Mouse (Mus musculus): ENCODE results near the gene 9230104L09Rik. TPM values are rescaled to one million over a fixed set of nuclear protein-coding genes. Genes with fewer than 3 reads are reported as not detected.

9230104L09Rik gene
- polyA plus RNA-seq (2017; shearing (Covaris generic)): not detected

DNA sequence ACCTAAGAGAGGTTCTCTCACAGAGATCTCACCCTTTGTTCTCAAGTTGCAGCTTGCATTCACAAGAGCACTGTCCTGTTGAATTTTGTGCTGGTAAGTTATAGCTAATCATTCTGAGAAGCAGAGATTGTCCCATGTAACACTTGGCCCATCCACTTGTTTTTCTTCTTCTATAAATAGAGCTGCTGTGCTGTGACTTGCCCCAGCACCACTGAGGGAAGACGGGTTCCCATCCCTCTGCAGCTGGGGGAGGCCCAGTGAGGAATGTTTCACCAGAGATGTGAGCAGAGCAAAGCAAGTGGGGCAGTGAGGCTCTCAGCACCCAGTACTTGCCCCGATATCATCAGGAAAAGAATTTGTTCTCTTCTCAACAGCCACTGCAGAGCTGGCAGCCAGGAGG lies at the start of gene 9230104L09Rik:
TSS of gene 9230104L09Rik (minus strand) at position 73 of the 400 bp plus-strand sequence.

DNA sequence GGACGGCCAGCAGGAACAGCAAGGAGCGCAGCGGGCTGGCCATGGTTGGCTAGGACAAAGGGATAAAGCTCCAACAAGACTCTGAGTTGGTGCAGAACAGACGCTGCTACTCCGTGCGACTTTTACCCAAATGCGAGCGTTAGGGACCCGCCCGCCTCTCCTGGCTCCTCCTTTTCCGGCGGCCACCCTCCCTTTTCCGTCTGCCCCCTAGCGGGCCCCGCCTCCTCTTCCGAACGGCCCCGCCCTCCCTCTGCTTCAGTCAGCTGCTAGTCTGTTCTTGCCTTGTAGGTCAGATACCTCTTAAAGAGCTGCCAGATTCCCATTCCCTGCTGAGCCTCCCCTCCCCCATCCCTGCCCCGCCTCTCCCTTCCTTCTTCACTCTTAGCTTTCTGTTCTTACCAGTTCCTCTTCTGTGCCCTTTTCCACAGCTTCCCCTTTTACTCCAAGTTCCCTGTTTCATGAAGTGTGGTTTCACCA lies 10.5 kb upstream of the 9230104L09Rik start, which contains the start of gene Cst3:
TSS of gene Cst3 (minus strand) at position 358 of the 477 bp plus-strand sequence.

DNA sequence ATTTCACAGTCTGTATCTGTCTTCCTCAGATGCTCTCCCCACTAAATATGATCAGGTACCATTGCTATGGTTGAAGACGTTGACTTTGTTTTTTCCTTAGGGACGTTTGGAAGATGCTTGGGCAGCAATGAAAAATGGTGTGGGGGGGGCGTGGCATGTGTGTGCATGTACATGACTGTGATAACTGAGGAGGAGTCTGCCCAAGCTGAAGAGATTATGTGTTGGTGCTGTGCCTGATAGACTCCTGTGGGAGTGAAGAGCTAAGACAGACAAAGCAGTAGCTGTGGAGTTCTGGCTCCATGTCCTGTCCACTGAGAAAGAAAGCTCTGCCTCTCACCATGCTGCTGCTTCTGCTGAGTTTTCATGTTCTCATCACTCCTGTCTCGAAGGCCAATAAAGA lies 29.9 kb downstream of the 9230104L09Rik start, which contains the start of gene Cst9:
TSS of gene Cst9 (plus strand) at position 236 of the 400 bp plus-strand sequence.

DNA sequence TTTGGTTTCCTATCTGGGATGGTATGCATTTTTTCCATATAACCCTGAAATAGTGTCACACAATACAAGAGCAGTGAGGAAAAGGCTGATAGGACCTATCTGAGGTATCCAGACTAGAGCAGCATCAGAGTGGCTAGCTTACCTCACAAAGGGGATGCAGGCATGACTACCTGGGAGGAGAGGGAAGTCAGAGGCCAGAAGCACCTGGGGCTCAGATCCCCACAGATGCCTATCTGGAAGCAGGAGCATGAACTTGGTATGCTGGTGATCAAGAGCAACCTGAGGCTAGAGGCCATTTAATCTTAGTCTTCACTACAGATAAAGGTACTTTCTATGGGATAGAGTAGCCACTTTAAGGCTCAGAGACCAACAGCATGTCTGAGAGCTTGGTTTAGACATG lies 44.9 kb downstream of the 9230104L09Rik start, which contains the start of gene Cst13:
TSS of gene Cst13 (plus strand) at position 173 of the 400 bp plus-strand sequence.

DNA sequence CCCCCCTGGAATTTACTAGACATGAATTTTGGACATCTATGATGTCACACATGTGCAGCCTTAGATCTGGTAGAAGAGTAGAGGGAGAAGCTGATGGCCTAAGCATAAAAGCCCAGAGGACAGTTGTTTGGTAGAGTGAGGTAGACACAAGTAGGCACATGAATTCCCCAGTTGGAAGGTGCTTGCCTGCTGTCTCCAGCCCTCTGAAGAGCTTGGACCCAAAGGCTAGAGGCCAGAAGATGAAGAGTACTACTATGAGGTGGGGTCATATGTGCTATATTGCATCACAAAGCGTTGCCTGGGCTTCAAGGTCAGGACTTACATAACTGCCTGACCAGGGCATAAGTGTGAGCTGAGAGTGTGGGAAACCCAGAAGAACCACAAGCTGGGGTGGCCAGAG lies 66.4 kb downstream of the 9230104L09Rik start, which contains the start of gene Cst8:
TSS of gene Cst8 (plus strand) at position 301 of the 400 bp plus-strand sequence.

Other genes starting within 250 kb of the 9230104L09Rik start
- gene Nxt1, start 192.4 kb downstream of the 9230104L09Rik start, polyA plus RNA-seq (2017; shearing (Covaris generic)): 10 to 100 TPM; 57.3 to 68.5 TPM
- gene Gzf1, start 184.0 kb downstream of the 9230104L09Rik start, polyA plus RNA-seq (2017; shearing (Covaris generic)): 10 to 100 TPM; 13.1 to 13.5 TPM
- gene Napb, start 132.6 kb downstream of the 9230104L09Rik start, polyA plus RNA-seq (2017; shearing (Covaris generic)): 1 to 10 TPM; 1.4 to 4.3 TPM
- gene Cstl1, start 114.7 kb downstream of the 9230104L09Rik start, polyA plus RNA-seq (2017; shearing (Covaris generic)): not detected
- gene Cst11, start 93.5 kb downstream of the 9230104L09Rik start, polyA plus RNA-seq (2017; shearing (Covaris generic)): under 1 TPM in 1 of 2 experiments, not detected in 1; 0.27 TPM
- not detected for gene 8030411F24Rik, start 83.0 kb downstream of the 9230104L09Rik start, polyA plus RNA-seq (2017; shearing (Covaris generic))
- gene Cst12, start 75.7 kb downstream of the 9230104L09Rik start, polyA plus RNA-seq (2017; shearing (Covaris generic)): under 1 TPM in 1 of 2 experiments, not detected in 1; 0.34 TPM
- under 1 TPM in 1 of 2 experiments, not detected in 1; 0.62 TPM for gene Cst8, start 66.3 kb downstream of the 9230104L09Rik start, polyA plus RNA-seq (2017; shearing (Covaris generic))
- gene Cst13, start 45.0 kb downstream of the 9230104L09Rik start, polyA plus RNA-seq (2017; shearing (Covaris generic)): not detected
- not detected for gene Cst9, start 29.9 kb downstream of the 9230104L09Rik start, polyA plus RNA-seq (2017; shearing (Covaris generic))
- gene Cst3, start 10.7 kb upstream of the 9230104L09Rik start, polyA plus RNA-seq (2017; shearing (Covaris generic)): 100 to 1,000 TPM; 125 to 150 TPM
- not detected for gene Gm1330, start 138.2 kb upstream of the 9230104L09Rik start, polyA plus RNA-seq (2017; shearing (Covaris generic))
- not detected for gene Gm10750, start 152.2 kb upstream of the 9230104L09Rik start, polyA plus RNA-seq (2017; shearing (Covaris generic))